Mouse (Mus musculus) kidney, adult 8-10 months (tissue): ENCODE data around the gene Stk33.
"Not testable (repeated sequence)": the region's sequence is repeated elsewhere in the genome, so short reads cannot be mapped to it uniquely, and the experiment has no call there.

Experiments
- DNase-seq, 2 experiments: peaks; one replicate each; pipeline ENCODE4 v3.0.0; 2022

The Stk33 gene

GRCm38 (mm10) chr7:109438781-109439591, at the start of gene Stk33:
Gene Stk33, minus strand, starts transcription at chr7:109439081.
- DNase-seq = no peak

DNA sequence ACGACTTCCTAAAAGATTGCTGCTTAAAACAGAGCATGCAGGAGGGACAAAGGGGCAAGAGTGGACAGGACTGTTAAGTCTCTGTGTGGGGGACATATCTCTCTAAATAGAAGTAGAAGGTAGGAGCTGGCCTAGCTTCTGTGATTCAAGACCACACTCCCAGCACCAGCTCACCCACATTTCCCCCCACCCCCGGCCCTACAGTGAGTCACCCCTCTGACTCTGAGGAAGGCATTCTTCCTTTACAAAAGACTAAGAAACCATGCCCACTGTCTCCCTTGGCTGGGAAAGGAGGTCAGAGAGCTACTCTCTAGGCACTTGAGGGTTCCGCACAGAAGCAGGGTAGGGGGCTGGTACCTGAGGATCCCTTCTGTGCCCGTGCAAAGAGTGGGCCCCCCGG, 45.3 kb upstream of the Stk33 start:
- DNase-seq = no peak

- peak in 1 of 2 experiments; percentile 3 for DNase-seq
Observed at GRCm38 (mm10) chr7:109480765-109481197, 41.9 kb upstream of the Stk33 start.

DNA sequence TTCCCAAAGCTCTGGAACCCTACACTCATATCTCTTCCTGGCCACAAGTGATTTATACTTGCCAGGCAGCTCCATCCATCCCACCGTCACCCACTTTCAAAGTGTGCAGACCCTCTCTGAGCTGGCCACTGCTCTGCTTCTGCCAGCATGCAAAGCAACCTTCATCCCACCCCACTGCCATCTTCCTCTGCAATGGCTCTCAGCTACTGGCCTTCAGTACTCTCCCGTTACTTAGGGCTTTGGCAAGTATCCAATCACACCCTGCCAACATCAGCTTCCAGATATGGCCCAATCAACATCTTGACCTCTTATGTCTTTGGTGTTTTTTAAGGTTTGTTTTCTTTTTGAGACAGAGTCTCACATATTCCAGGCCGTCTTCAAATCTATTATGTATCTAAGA, 39.0 kb upstream of the Stk33 start:
- DNase-seq = no peak

DNA sequence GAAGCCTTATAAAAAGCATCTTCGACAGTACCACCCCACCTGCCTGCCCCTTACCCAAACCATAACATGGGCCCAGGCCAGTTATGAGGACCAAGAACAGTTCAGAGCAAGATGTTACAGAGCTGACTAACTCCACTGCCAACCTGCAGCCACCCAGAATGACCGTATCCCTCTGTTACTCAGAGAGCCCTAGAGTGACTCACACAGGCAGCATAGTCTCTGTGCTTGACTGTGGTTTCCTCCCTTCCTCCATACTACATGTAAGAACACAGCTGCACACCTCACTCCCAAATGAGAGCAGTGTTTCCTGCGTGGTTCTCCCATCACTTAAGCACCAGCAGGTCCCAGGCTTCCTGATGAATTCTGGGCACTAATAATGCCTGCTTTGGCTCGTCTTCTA, 31.8 kb upstream of the Stk33 start:
- no peak for DNase-seq

GRCm38 (mm10) chr7:109468262-109468701, 29.4 kb upstream of the Stk33 start:
- DNase-seq = no peak

DNA sequence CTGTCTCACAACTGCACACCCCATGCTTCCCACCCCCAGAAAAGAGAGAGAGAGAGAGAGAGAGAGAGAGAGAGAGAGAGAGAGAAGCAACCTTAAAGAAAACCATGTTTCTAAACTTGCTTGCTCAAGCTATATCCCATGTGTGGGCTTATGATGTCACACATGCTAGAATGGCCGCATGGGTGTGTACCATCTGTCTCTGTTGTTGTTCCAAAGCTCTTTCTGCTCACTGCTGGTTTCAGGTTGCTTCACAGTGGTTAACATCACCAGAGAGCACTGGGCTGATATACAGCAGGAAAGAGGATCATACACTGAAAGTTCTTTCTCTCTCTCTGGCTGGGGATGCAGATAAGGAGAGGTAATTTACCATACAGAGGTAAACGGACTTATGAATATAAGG, 28.7 kb upstream of the Stk33 start:
- DNase-seq = no peak

- DNase-seq = no peak
Observed at GRCm38 (mm10) chr7:109460698-109461097, 21.8 kb upstream of the Stk33 start.

GRCm38 (mm10) chr7:109456563-109456962, 17.7 kb upstream of the Stk33 start:
- no peak for DNase-seq

- no peak for DNase-seq
Observed at GRCm38 (mm10) chr7:109455748-109456147, 16.9 kb upstream of the Stk33 start.

GRCm38 (mm10) chr7:109454856-109455255, 16.0 kb upstream of the Stk33 start:
- no peak for DNase-seq

- DNase-seq = no peak
Observed at GRCm38 (mm10) chr7:109448060-109448459, 9.2 kb upstream of the Stk33 start.

DNA sequence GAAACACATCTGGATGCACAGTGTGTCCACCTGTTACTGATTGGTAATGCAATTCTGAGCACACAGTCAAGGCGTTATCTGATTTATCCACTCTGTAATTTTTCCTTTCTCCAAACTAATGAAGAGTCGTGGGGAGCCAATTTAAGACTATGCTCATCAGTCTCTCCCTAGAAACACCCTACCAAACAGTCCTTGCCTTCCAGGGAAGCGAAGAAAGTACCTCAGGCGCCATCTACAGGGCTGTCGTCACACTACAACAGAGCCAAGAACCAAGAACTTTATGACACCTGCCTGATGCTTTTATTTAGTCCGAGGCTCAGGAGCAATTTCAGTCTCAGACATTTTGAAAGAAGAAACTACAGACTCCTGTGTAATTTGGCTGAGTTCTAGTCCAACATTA, 6.1 kb upstream of the Stk33 start:
- peak; percentile 19 to 47 for DNase-seq

- no peak for DNase-seq
Observed at GRCm38 (mm10) chr7:109442739-109443138, 3.9 kb upstream of the Stk33 start.

GRCm38 (mm10) chr7:109440697-109441269, 1.9 kb upstream of the Stk33 start:
- no peak for DNase-seq

DNA sequence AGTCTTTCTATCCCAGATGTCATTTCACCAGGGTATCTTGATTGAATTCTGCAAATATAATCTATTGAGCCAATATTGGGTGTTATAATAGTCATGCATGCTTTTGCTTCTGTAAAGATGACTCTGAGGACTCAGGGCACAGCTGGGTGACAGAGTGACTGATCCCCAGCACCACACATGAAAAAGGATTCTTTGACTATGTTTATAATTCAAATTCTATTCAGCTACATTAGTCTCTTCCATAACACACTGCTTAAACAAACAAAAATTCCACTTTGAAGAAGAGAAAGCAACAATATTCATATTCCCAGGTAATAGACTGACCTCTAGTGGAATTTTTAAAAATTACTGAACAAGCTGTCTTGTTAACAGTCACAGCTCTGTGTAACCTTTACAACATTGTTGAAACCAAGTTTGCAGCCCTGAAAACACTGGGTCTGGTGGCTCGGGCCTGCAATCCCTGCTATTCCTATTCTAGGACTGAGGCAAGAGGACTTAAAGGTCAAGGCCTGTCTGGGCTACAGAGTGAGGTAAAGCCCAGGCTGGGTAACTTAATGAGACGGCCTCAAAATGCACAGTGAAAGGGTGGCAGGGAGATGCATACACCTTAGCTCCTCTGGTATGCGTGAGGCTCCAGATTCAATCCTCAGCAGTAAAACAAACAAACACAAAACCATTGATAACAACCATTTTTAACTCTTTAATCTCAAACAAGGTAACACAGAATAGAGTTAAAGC, 14.3 kb downstream of the Stk33 start:
- DNase-seq = no peak

- DNase-seq = no peak
Observed at GRCm38 (mm10) chr7:109422803-109423202, 16.1 kb downstream of the Stk33 start.

GRCm38 (mm10) chr7:109405491-109405890, 33.4 kb downstream of the Stk33 start:
- no peak for DNase-seq

DNA sequence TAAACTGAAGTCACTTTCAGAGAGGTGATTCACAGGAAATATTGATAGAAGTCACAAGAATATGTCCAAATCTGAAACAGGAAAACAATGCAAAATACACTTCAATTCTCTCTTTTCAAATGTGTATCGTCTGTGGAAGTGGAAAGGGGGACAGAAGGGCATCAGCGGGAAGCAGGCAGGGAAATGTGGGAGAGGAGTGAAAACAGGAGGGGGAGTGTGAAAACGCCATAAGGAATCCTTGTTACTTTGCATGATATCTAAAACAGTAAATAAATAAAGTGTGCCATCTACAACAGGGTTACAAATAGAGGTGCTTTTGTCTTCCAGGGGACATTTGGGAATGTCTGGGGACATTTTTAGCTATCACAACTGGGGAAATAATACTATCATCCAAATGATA, 39.6 kb downstream of the Stk33 start:
- DNase-seq = no peak

- DNase-seq = no peak
Observed at GRCm38 (mm10) chr7:109381131-109381530, 57.8 kb downstream of the Stk33 start.

- not testable (repeated sequence) for DNase-seq
Observed at GRCm38 (mm10) chr7:109373556-109373955, 65.3 kb downstream of the Stk33 start.

DNA sequence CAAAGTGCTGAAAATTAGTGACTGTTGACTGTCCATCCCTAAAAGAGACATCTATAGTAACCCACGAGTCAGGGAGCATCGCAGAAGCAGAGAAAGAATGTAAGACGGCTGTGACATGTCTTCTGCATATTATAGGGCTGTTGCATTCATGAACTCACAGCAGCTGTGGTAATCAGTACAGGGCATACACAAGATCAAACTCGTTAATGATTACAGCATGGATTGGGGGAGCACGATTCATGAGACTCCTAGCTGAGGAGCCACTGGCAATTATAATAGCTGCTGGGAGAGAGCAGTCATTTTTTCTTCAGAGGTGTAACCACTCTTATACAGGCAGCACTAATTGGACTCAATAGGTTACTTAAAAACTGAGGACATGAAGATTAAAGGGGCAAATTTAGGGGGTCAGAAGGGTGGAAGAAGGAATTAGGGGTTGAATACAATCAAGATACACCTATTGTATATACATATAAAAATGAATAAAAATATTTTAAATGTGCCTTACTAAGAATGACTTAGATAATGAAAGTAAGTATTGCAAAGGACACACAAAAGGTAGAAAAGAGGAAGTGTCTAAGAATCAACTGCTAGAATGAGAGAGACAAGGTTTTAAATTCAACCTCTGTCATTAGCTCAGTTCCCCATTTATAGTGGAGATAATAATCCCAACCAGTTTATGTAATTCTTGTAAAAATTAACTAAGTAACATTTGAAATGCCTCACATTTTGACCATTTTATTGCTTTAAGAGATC, 80.3 kb downstream of the Stk33 start:
- DNase-seq = no peak

DNA sequence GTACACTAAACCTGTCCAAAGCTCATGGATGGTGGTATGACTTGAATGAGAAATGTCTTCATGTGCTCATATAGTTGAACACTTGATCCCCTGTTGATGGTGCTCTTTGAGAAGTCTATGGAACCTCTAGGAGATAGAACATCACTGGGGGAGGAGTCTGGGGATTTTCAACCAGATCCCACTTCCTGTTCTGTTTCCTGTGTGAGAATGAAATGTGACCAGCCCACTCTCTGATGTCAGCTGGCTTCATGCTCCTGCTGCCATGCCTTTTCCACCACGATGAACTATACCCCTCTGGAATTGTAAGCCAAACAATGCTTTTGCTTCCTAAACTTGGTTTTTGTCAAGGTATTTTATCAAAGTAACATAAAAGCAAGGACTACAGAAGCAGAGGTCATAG, 81.0 kb downstream of the Stk33 start:
- DNase-seq = no peak
